Mouse (Mus musculus) kidney, postnatal 25 days (tissue): Measurements from ENCODE around the gene Rchy1.

ENCODE experiments used
- DNase-seq, 2 experiments: peaks; one replicate each; pipeline ENCODE4 v3.0.0; 2021; ENCODE audit warnings: mixed read lengths in 2 of 2

Rchy1 gene

GRCm38 (mm10) chr5:91962639-91963440 is at the start of gene Rchy1:
TSS of gene Rchy1 (minus strand) at chr5:91963068.
- DNase-seq = peak; percentile 98 to 99

DNA sequence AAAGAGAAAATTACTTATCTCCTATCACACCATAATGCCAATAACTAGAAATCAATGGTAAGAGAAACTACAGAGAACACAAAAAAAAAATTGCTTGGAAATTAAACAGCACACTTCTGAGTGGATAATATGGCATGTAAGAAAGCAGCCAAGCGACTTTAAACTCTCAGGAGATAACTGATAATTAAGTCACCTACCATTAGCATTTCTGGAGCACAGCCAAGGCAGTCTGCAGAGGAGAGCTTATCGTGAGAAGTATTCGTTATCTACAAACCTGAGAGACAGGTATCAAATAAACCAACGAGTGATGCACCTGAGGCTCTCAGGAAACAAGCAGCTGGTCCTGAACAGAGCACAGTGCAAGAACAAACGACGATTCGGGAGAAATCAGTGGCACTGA is 48.9 kb upstream of the Rchy1 start:
- no peak for DNase-seq

- DNase-seq = no peak
These were observed 47.0 kb upstream of the Rchy1 start for GRCm38 (mm10) chr5:92009827-92010226.

GRCm38 (mm10) chr5:92003011-92003410 is 40.1 kb upstream of the Rchy1 start:
- DNase-seq = peak in 1 of 2 experiments; percentile 23

- DNase-seq = peak; percentile 11 to 38
These were observed 37.9 kb upstream of the Rchy1 start for GRCm38 (mm10) chr5:92000770-92001169.

- DNase-seq = peak in 1 of 2 experiments; percentile 3
These were observed 31.7 kb upstream of the Rchy1 start for GRCm38 (mm10) chr5:91994546-91994945.

- DNase-seq = no peak
These were observed 30.2 kb upstream of the Rchy1 start for GRCm38 (mm10) chr5:91993061-91993460.

DNA sequence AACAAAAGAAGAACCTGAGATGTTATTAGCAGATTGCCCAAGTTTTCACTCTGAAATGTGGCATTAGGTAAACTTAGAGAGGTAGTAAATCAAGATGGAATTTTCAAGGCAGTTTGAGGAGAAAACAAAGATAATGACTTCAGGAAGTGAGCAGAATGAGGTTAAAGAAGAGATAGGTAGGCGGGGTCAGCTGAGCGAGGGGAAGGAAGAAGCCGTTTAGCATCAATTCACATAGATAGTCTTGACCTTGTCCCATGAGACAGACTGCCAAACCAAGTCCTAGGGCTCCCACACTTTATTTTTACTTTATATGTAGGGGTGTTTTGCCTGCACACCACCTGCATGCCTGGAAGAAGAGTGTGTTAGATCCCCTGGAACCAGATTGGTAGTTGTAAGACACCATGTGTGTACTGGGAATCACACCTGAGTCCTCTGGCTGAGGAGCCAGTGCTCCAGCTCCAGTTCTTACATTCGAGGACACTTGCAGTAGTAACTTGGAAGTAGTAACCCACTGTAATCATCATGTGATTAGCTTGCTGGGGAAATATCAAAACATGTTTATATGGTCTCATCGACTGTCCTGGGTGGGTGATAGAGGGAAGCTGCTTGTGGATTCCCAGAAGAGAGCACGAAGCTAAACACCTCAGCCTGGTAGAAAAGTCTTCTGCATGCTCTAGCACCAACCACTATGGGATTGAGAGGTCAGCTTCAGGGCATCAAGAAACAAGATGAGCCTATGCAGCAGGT is 28.5 kb upstream of the Rchy1 start:
- no peak for DNase-seq

DNA sequence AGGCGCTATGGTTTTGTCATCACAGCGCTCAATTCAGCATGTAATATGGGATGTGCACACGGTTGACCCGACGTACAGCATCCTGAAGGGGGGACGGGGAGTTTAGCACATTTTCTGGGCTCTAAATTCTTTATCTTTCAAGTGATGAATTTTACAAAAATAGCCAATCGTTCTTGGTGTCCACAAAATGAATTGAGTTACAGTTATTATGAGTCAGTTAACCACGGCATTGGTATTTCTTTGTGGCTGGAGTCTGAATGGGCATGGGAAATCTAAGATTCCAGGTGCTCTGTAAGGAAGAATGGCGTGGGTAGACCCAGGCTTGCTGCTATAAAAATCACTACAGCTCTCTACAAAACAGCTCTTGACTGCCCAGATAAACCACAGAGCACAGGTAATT is 26.4 kb upstream of the Rchy1 start:
- DNase-seq = no peak

GRCm38 (mm10) chr5:91987799-91988198 is 24.9 kb upstream of the Rchy1 start:
- DNase-seq = no peak

DNA sequence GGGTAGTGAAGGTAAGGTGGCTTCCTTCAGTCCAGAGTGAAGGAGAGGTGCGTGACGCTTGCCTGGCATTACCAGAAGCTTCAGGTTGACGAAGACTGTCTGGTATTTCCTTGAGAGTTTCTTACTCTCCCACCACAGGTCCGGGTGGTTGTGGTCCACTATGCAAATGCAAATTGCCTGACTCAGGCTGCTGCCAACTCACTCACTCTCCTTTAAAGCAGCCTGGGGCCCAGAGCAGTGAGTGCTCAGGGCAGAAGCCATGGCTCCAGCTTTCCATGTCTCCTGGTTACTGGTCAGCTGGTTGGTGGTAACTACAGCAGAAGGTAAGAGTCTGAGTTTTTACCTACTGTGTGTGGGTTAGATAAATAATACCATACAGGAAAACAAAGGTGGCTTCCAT is 24.4 kb upstream of the Rchy1 start, which contains the start of gene Odaph:
Odaph (plus strand) TSS at position 240 of the 400 bp plus-strand sequence.
- no peak for DNase-seq

- no peak for DNase-seq
These were observed 22.9 kb upstream of the Rchy1 start for GRCm38 (mm10) chr5:91985721-91986120.

DNA sequence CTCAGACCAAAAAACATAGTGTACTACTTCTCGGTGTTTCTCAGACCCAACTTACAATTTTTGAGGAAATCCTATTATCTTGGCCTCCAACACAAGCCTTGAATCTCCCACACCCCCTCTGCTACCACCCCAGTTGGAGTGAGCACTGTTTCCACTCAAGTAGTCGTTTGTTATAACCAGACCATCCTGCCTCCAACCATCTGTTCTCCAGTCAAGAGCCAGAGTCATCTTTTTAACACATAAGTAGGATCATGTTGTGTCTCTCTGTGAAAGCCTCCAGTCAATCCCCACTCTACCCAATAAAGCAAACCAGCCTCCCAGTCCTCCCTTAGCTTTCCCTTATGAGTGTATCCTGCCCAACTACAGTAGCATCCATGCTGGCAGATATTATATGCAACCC is 20.6 kb upstream of the Rchy1 start:
- DNase-seq = no peak

DNA sequence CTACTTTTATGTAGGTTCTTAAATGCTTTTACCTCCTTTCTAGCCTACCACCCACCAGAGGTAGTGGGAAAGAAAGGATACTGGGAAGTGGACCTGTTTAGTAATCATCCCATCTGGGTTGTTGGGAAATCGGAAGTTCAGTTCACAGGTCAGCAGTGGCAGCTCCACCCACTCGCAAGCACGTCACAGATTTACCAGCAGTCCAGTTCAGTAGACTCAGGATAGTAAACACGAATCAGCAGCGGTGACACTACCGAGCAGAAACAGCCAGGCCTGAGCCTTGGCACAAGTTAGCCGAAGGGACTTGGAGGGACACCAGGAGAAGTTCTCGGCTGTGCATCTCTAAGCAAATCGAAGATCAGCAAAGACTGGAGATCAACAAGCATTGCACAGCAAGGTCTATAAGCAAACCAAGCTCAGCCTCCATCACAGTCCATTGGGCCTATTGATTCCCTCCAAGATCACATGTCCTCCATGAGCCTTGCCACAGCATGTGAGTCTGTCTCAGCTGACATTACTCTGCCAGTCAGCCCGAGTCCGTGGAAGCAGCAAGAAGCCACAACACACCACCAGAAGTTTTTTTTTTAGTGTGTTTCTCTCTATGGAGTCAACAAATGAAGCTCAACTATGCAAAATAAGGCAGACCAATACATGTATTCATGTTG is 18.4 kb upstream of the Rchy1 start:
- DNase-seq = no peak

GRCm38 (mm10) chr5:91977397-91977770 is 14.5 kb upstream of the Rchy1 start:
- DNase-seq = no peak

DNA sequence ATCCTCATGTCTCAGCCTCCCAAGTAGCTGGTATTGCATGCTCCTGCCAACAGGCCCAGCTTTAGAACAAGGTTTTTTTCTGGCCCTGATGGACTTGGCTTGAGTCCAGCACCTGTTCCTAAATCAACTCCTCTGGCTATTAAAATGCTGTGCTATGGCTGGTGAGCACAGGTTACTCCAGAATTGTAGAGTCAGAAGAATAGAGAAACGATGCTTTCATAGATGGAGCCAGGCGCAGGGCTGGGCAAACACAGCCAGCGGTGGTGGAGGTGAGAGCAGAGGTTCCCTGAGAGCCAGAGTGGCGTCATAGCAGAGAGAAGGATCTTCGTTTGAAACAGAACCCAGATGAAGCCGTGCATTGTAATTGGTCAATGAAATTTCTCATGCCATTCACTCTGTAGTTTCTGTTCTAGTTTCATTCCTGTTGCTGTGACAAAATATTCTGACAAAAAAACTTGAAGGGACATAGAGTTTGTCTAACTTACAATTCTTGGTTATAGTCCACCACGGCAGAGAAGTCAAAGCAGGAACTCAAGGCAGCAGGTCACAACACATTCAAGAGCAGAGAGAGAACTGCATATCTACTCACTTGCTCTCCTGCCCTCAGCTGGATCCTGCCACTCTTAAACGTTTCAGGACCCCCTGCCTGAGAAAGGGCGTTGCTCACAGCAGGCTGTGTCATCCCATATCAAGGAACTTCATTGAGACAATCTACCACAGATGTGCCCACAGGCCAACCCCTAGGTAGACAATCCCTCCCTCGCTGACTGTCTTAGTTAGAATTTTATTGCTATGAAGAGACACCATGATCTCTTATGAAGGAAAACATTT is 13.9 kb upstream of the Rchy1 start:
- DNase-seq = no peak

GRCm38 (mm10) chr5:91975758-91976157 is 12.9 kb upstream of the Rchy1 start:
- DNase-seq = no peak

DNA sequence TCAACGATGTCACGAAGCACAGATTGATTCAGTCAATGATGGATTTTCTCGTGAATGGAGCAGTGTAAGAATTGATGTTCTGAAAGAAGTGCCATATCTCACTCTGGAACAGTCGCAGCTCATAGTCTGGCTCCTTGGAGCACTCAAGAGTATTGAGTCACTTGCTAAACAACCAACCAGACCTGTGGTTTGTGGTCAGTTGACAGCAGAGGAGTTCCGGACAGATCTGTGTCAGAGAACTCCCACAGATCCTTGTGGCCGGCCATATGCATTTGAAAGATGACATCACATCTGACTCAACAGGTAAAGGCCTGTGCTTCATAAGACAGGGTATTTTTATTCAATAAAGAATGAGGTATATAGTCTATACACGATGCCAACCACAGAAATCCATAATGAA is 11.1 kb upstream of the Rchy1 start:
- no peak for DNase-seq

GRCm38 (mm10) chr5:91972046-91972445 is 9.2 kb upstream of the Rchy1 start:
- no peak for DNase-seq

- no peak for DNase-seq
These were observed 619 bp downstream of the Rchy1 start for GRCm38 (mm10) chr5:91962259-91962638.

DNA sequence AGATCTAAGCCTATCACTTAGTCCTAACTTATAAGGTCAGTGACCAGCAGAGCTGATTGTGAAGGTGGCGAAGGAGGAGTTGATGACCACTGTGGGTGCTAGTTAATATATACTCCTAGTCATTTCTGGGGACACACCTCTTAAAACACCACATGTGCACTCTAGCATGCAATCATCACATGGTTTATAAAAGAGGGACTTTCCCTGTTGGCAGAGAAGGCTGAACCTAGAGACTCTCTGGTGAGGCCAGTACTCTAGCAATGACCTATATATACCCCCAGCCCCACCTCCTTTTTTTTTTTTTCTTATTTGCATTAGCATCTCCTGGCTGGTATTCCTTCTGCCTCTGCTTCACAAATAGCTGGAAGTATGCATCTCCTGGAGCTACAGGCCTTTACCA is 1.5 kb downstream of the Rchy1 start:
- DNase-seq = peak in 1 of 2 experiments; percentile 13

DNA sequence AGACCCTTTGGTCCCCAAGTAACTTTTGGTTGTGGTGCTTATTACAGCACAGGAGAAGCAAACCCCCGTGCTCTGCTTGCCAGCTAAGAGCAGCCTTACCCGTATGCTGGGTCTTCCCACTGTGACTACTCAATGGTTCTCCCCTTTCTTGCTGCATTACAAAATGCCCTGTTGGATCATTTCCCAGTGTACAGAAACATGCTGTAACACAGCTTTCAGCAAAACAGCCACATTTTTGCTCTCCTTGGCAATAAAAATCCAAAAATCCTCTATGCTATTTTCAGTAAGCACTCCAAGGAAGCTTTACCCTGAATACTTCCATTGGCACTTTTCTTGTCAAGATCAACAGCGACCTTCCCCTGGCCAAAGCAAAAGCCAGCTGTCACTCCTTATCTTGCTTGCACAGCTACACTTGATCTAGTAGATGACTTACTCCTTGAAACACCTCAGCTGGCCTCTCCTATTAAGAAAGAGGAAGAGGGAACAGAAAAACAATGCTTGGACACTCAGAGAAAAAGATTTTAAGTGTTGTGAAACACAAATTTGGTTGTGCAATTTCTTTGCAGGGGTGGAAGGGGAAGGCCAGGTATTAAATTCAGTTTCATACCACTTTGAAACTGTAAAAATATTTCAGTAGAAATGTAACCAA is 2.1 kb downstream of the Rchy1 start:
- DNase-seq = no peak
